In genomic region chr4:152010091-152010706, GRCm38 (mm10) we compare ENCODE assay signal across 8 mouse cellular contexts. TPM values are rescaled to one million over a fixed set of nuclear protein-coding genes. Genes with fewer than 3 reads are reported as not detected.
DNase-seq lines count a peak whose midpoint lies in the region; ATAC-seq lines count a peak whose summit lies in the region.

No protein-coding gene starts in this region.

- peak; percentile 38 for DNase-seq in layer of hippocampus, adult 9-11 months
- no peak for DNase-seq in layer of hippocampus, adult 8-10 months (ENCODE audit: low spot score in 2 of 2)
- DNase-seq in adrenal gland, postnatal 10 days = peak; percentile 66
- peak; percentile 33 for DNase-seq in forebrain, embryonic 14.5 days (ENCODE audit: low spot score)
- DNase-seq in liver, embryonic 13.5 days = peak; percentile 57
- DNase-seq in layer of hippocampus, adult 9-10 months (ENCODE audit: low spot score) = no peak

- H3K4me1 ChIP-seq in forebrain, embryonic 14.5 days (ENCODE audit: control insufficient read depth, insufficient read depth, low read length) = peaks cover 15% of the 10 kb centered on the region
- H3K4me1 ChIP-seq in hindbrain, embryonic 15.5 days (replicated peaks) = peaks cover 38% of the 10 kb centered on the region
- H3K4me1 ChIP-seq in liver, embryonic 13.5 days (replicated peaks) = peaks cover 73% of the 10 kb centered on the region
- peaks cover 40% of the 10 kb centered on the region for H3K4me1 ChIP-seq in neural tube, embryonic 12.5 days

- no peaks in the 10 kb centered on the region for H3K9me3 ChIP-seq in forebrain, embryonic 14.5 days (replicated peaks; ENCODE audit: control insufficient read depth, low read length)
- H3K9me3 ChIP-seq in hindbrain, embryonic 15.5 days = no peaks in the 10 kb centered on the region
- H3K9me3 ChIP-seq in liver, embryonic 13.5 days (replicated peaks) = no peaks in the 10 kb centered on the region
- H3K9me3 ChIP-seq in neural tube, embryonic 12.5 days = no peaks in the 10 kb centered on the region

- 0 out of 2 replicates have a peak, but pooled peaks cover 1% of the 10 kb centered on the region for H3K36me3 ChIP-seq in forebrain, embryonic 14.5 days (ENCODE audit: control insufficient read depth, insufficient read depth, low read length)
- 0 out of 2 replicates have a peak, but pooled peaks cover 9% of the 10 kb centered on the region for H3K36me3 ChIP-seq in hindbrain, embryonic 15.5 days
- H3K36me3 ChIP-seq in liver, embryonic 13.5 days = peaks cover 37% of the 10 kb centered on the region
- 0 out of 2 replicates have a peak, but pooled peaks cover 3% of the 10 kb centered on the region for H3K36me3 ChIP-seq in neural tube, embryonic 12.5 days

- H3K27ac ChIP-seq in forebrain, embryonic 14.5 days (ENCODE audit: low read depth, low read length) = no peak overlapping the region
- no peak overlapping the region for H3K27ac ChIP-seq in hindbrain, embryonic 15.5 days (replicated peaks)
- peak overlapping the region; percentile 88 for H3K27ac ChIP-seq in liver, embryonic 13.5 days
- no peak overlapping the region for H3K27ac ChIP-seq in neural tube, embryonic 12.5 days

- no peak for ATAC-seq in forebrain, embryonic 14.5 days
- no peak; the same call in 1 of the 2 replicates for ATAC-seq in hindbrain, embryonic 15.5 days (ENCODE audit: low FRiP score, low read depth)
- ATAC-seq in liver, embryonic 13.5 days (ENCODE audit: low read depth) = peak; percentile 69
- ATAC-seq in neural tube, embryonic 12.5 days (ENCODE audit: low FRiP score, low read depth) = no peak

- 0 out of 2 replicates have a peak overlapping the region, but pooled peaks have one; percentile 66 for H3K9ac ChIP-seq in forebrain, embryonic 14.5 days (ENCODE audit: low read length)
- H3K9ac ChIP-seq in hindbrain, embryonic 15.5 days = peak overlapping the region; percentile 59
- H3K9ac ChIP-seq in liver, embryonic 13.5 days = peak overlapping the region; percentile 86
- no peak overlapping the region for H3K9ac ChIP-seq in neural tube, embryonic 12.5 days

- H3K27me3 ChIP-seq in forebrain, embryonic 14.5 days (replicated peaks; ENCODE audit: control insufficient read depth, insufficient read depth, low read length) = peaks cover 15% of the 10 kb centered on the region
- H3K27me3 ChIP-seq in hindbrain, embryonic 15.5 days = peaks cover 23% of the 10 kb centered on the region
- peaks cover 21% of the 10 kb centered on the region for H3K27me3 ChIP-seq in liver, embryonic 13.5 days
- peaks cover 45% of the 10 kb centered on the region for H3K27me3 ChIP-seq in neural tube, embryonic 12.5 days (replicated peaks)

- WGBS in forebrain, embryonic 14.5 days = 1% methylated on average over 10 of the region's 10 CpGs
- 4% methylated on average over 10 of the region's 10 CpGs for WGBS in hindbrain, embryonic 15.5 days
- under 1% methylated on average over 10 of the region's 10 CpGs for WGBS in liver, embryonic 13.5 days (ENCODE audit: insufficient replicate concordance)
- 4% methylated on average over 10 of the region's 10 CpGs for WGBS in neural tube, embryonic 12.5 days

- peak overlapping the region; percentile 71 for H3K4me3 ChIP-seq in forebrain, embryonic 14.5 days (ENCODE audit: low read depth, low read length)
- H3K4me3 ChIP-seq in hindbrain, embryonic 15.5 days = peak overlapping the region; percentile 69
- peak overlapping the region; percentile 85 for H3K4me3 ChIP-seq in liver, embryonic 13.5 days (replicated peaks)
- peak overlapping the region; percentile 72 for H3K4me3 ChIP-seq in neural tube, embryonic 12.5 days

- H3K4me2 ChIP-seq in forebrain, embryonic 14.5 days (ENCODE audit: low read length) = peak overlapping the region; percentile 100
- peak overlapping the region; percentile 99 for H3K4me2 ChIP-seq in hindbrain, embryonic 15.5 days
- H3K4me2 ChIP-seq in liver, embryonic 13.5 days = peak overlapping the region; percentile 100
- H3K4me2 ChIP-seq in neural tube, embryonic 12.5 days (replicated peaks) = peak overlapping the region; percentile 100

RNA-seq across cellular contexts. Expression of gene Klhl21, which starts 1.6 kb away (rescaled TPM):
- total RNA-seq in layer of hippocampus, adult 8-10 months (2022) = 10 to 100 TPM; 19.3 to 24.2 (median 22.0) TPM
- 10 to 100 TPM; 17.8 to 21.4 TPM for total RNA-seq in adrenal gland, postnatal 10 days (2021)
- polyA plus RNA-seq in forebrain, embryonic 14.5 days (2014; fragmentation: Nextera tagmentation; extraction: Ambion mirVana) = 0.69 and 1.8 TPM in 2 replicates
- 4.7 and 5.4 TPM in 2 replicates for polyA plus RNA-seq in hindbrain, embryonic 15.5 days (2015; fragmentation: Nextera tagmentation; extraction: Ambion mirVana)
- 6.0 and 6.5 TPM in 2 replicates for polyA plus RNA-seq in liver, embryonic 13.5 days (2015; fragmentation: Nextera tagmentation; extraction: Ambion mirVana)
- polyA plus RNA-seq in neural tube, embryonic 12.5 days (2016; fragmentation: Nextera tagmentation; extraction: Ambion mirVana) = 7.2 and 7.6 TPM in 2 replicates

RNA-seq across cellular contexts. Expression of gene Phf13, which starts 14.1 kb away (rescaled TPM):
- 10 to 100 TPM; 11.2 to 17.0 (median 13.4) TPM for total RNA-seq in layer of hippocampus, adult 8-10 months (2022)
- total RNA-seq in adrenal gland, postnatal 10 days (2021) = 10 to 100 TPM; 16.4 to 17.8 TPM
- 11.8 and 14.6 TPM in 2 replicates for polyA plus RNA-seq in forebrain, embryonic 14.5 days (2014; fragmentation: Nextera tagmentation; extraction: Ambion mirVana)
- polyA plus RNA-seq in hindbrain, embryonic 15.5 days (2015; fragmentation: Nextera tagmentation; extraction: Ambion mirVana) = 23.1 and 25.5 TPM in 2 replicates
- 5.4 and 6.2 TPM in 2 replicates for polyA plus RNA-seq in liver, embryonic 13.5 days (2015; fragmentation: Nextera tagmentation; extraction: Ambion mirVana)
- polyA plus RNA-seq in neural tube, embryonic 12.5 days (2016; fragmentation: Nextera tagmentation; extraction: Ambion mirVana) = 30.5 and 31.3 TPM in 2 replicates

RNA-seq across cellular contexts. Expression of gene Zbtb48, which starts 17.3 kb away (rescaled TPM):
- 10 to 100 TPM; 13.8 to 17.6 (median 15.8) TPM for total RNA-seq in layer of hippocampus, adult 8-10 months (2022)
- 1 to 10 TPM; 7.2 to 9.6 TPM for total RNA-seq in adrenal gland, postnatal 10 days (2021)
- polyA plus RNA-seq in forebrain, embryonic 14.5 days (2014; fragmentation: Nextera tagmentation; extraction: Ambion mirVana) = 17.2 and 21.6 TPM in 2 replicates
- 18.3 and 18.5 TPM in 2 replicates for polyA plus RNA-seq in hindbrain, embryonic 15.5 days (2015; fragmentation: Nextera tagmentation; extraction: Ambion mirVana)
- polyA plus RNA-seq in liver, embryonic 13.5 days (2015; fragmentation: Nextera tagmentation; extraction: Ambion mirVana) = 7.2 and 9.5 TPM in 2 replicates
- polyA plus RNA-seq in neural tube, embryonic 12.5 days (2016; fragmentation: Nextera tagmentation; extraction: Ambion mirVana) = 17.8 and 20.4 TPM in 2 replicates

RNA-seq across cellular contexts. Expression of gene Thap3, which starts 21.4 kb away (rescaled TPM):
- total RNA-seq in layer of hippocampus, adult 8-10 months (2022) = 10 to 100 TPM; 22.0 to 32.0 (median 30.5) TPM
- total RNA-seq in adrenal gland, postnatal 10 days (2021) = 10 to 100 TPM; 15.3 to 27.0 TPM
- polyA plus RNA-seq in forebrain, embryonic 14.5 days (2014; fragmentation: Nextera tagmentation; extraction: Ambion mirVana) = 29.7 and 30.0 TPM in 2 replicates
- polyA plus RNA-seq in hindbrain, embryonic 15.5 days (2015; fragmentation: Nextera tagmentation; extraction: Ambion mirVana) = 35.7 and 36.7 TPM in 2 replicates
- 7.8 and 8.1 TPM in 2 replicates for polyA plus RNA-seq in liver, embryonic 13.5 days (2015; fragmentation: Nextera tagmentation; extraction: Ambion mirVana)
- polyA plus RNA-seq in neural tube, embryonic 12.5 days (2016; fragmentation: Nextera tagmentation; extraction: Ambion mirVana) = 32.2 and 36.2 TPM in 2 replicates

RNA-seq across cellular contexts. Expression of gene Tas1r1, which starts 28.2 kb away (rescaled TPM):
- total RNA-seq in layer of hippocampus, adult 8-10 months (2022) = 1 to 10 TPM in 1 of 4 experiments, under 1 TPM in 3; 0.72 to 1.1 (median 0.77) TPM
- total RNA-seq in adrenal gland, postnatal 10 days (2021) = not detected
- polyA plus RNA-seq in forebrain, embryonic 14.5 days (2014; fragmentation: Nextera tagmentation; extraction: Ambion mirVana) = 0.32 and 0.70 TPM in 2 replicates
- 1.6 and 1.8 TPM in 2 replicates for polyA plus RNA-seq in hindbrain, embryonic 15.5 days (2015; fragmentation: Nextera tagmentation; extraction: Ambion mirVana)
- 0.07 TPM in 1 of 2 replicates, not detected in the other for polyA plus RNA-seq in liver, embryonic 13.5 days (2015; fragmentation: Nextera tagmentation; extraction: Ambion mirVana)
- polyA plus RNA-seq in neural tube, embryonic 12.5 days (2016; fragmentation: Nextera tagmentation; extraction: Ambion mirVana) = 1.2 and 1.4 TPM in 2 replicates

Comparison
In these comparisons a context has a peak if more than half of its experiments do, and no peak if none do; other contexts are left out.
1. DNase-seq: peak in layer of hippocampus, adult 9-11 months (single experiment), adrenal gland, postnatal 10 days (single experiment), forebrain, embryonic 14.5 days (single experiment) and liver, embryonic 13.5 days (single experiment); none in layer of hippocampus, adult 8-10 months (0 of 2) and layer of hippocampus, adult 9-10 months (single experiment).
2. Peak in every context shown above with its lines, with median percentiles within 50 percentile points of each other: H3K4me2 ChIP-seq and H3K4me3 ChIP-seq.